Mouse (Mus musculus) hindbrain, embryonic 16.5 days (tissue): ENCODE results near the gene Actrt2. TPM values are rescaled to one million over a fixed set of nuclear protein-coding genes. Genes with fewer than 3 reads are reported as not detected.
A peak's percentile ranks its signal among the peaks of the same experiment; 100 is the strongest.

Experiments used
- ATAC-seq: fragments of 200-750 bp; cut with Nextera tagmentation; 2 replicates; pipeline ENCODE4 v1.8.0; 2017; ENCODE audit warnings: moderate TSS enrichment, moderate library complexity
- H3K27ac ChIP-seq: fragments of 300-500 bp; sonication (generic); 2 replicates; pipeline ENCODE4 v1.5.1; 2014; ENCODE audit warnings: low read depth, mild to moderate bottlenecking, control low read depth, low read length, moderate library complexity
- H3K27me3 ChIP-seq: fragments of 300-500 bp; sonication (generic); replicated peaks from 2 replicates; pipeline ENCODE4 v1.6.1; 2014; ENCODE audit warnings: low read length; ENCODE audit not compliant: control insufficient read depth, insufficient read depth
- H3K36me3 ChIP-seq: fragments of 300-500 bp; sonication (generic); 2 replicates; pipeline ENCODE4 v1.6.1; 2014; ENCODE audit warnings: mild to moderate bottlenecking, low read length, moderate library complexity, mixed read lengths; ENCODE audit not compliant: control insufficient read depth, insufficient read depth
- H3K4me1 ChIP-seq: fragments of 300-500 bp; sonication (generic); 2 replicates; pipeline ENCODE4 v1.6.1; 2014; ENCODE audit warnings: low read depth, low read length; ENCODE audit not compliant: control insufficient read depth, insufficient read depth
- H3K4me2 ChIP-seq: fragments of 300-500 bp; sonication (generic); 2 replicates; pipeline ENCODE4 v1.6.1; 2014; ENCODE audit warnings: mild to moderate bottlenecking, low read length, control low read depth, moderate library complexity
- H3K4me3 ChIP-seq: fragments of 300-500 bp; sonication (generic); 2 replicates; pipeline ENCODE4 v1.5.1; 2014; ENCODE audit warnings: mild to moderate bottlenecking, low read length, control low read depth, moderate library complexity
- H3K9ac ChIP-seq: fragments of 300-500 bp; sonication (generic); 2 replicates; pipeline ENCODE4 v1.6.1; 2014; ENCODE audit warnings: low read depth, mild to moderate bottlenecking, control low read depth, low read length, moderate library complexity
- H3K9me3 ChIP-seq: fragments of 300-500 bp; sonication (generic); 2 replicates; pipeline ENCODE4 v1.6.1; 2014; ENCODE audit warnings: mild to moderate bottlenecking, low read length, moderate library complexity; ENCODE audit not compliant: control insufficient read depth
- WGBS: fragments of 180-500 bp; shearing (Covaris S2); extraction: QIAGEN DNeasy Blood & Tissue Kit; methylation state at CpG from one replicate; pipeline ENCODE4 v1.1.7; 2014; 5-methylcytosine and 5-hydroxymethylcytosine counted together
- polyA plus RNA-seq: library from polyadenylated mRNA; unstranded; fragments of >200 nt; fragmentation: Nextera tagmentation; extraction: Ambion mirVana; gene quantifications from 2 replicates; pipeline ENCODE4 v1.2.1, GENCODE M21; 2015

Actrt2 gene
- polyA plus RNA-seq, 1 experiment from 2014 or later = not detected

- H3K27me3 ChIP-seq = peaks cover 6% of the 10 kb centered on the region; the same call in 1 of the 2 replicates
- 69% methylated on average over 4 of the region's 4 CpGs for WGBS
- peaks cover 9% of the 10 kb centered on the region for H3K4me1 ChIP-seq
- H3K4me3 ChIP-seq = no peak overlapping the region
- H3K9me3 ChIP-seq = no peaks in the 10 kb centered on the region
- H3K9ac ChIP-seq = no peak overlapping the region
- no peak overlapping the region for H3K4me2 ChIP-seq
- no peaks in the 10 kb centered on the region for H3K36me3 ChIP-seq
- H3K27ac ChIP-seq = no peak overlapping the region
- no peak for ATAC-seq
Measured at GRCm38 (mm10) chr4:154673986-154674385, 6.3 kb upstream of the Actrt2 start.

GRCm38 (mm10) chr4:154672027-154672426, 4.4 kb upstream of the Actrt2 start:
- H3K9ac ChIP-seq = no peak overlapping the region
- H3K27ac ChIP-seq = no peak overlapping the region
- peaks cover 3% of the 10 kb centered on the region; the same call in 1 of the 2 replicates for H3K27me3 ChIP-seq
- peaks cover 9% of the 10 kb centered on the region for H3K4me1 ChIP-seq
- 64% methylated on average over 1 of the region's 1 CpGs for WGBS
- H3K36me3 ChIP-seq = no peaks in the 10 kb centered on the region
- no peaks in the 10 kb centered on the region for H3K9me3 ChIP-seq
- ATAC-seq = no peak
- no peak overlapping the region for H3K4me3 ChIP-seq
- no peak overlapping the region for H3K4me2 ChIP-seq

- 70% methylated on average over 8 of the region's 8 CpGs for WGBS
- no peak overlapping the region for H3K4me2 ChIP-seq
- H3K4me3 ChIP-seq = no peak overlapping the region
- no peaks in the 10 kb centered on the region for H3K36me3 ChIP-seq
- ATAC-seq = no peak
- no peak overlapping the region for H3K9ac ChIP-seq
- H3K27me3 ChIP-seq = peaks cover 3% of the 10 kb centered on the region; the same call in 1 of the 2 replicates
- H3K27ac ChIP-seq = no peak overlapping the region
- peaks cover 9% of the 10 kb centered on the region for H3K4me1 ChIP-seq
- no peaks in the 10 kb centered on the region for H3K9me3 ChIP-seq
Measured at GRCm38 (mm10) chr4:154671232-154671912, 3.7 kb upstream of the Actrt2 start.

- Histone ChIP-seq H3K4me1 (no peaks in the 10 kb centered on the region), H3K27ac (no peak overlapping the region), H3K9ac (no peak overlapping the region), H3K9me3 (no peaks in the 10 kb centered on the region), H3K36me3 (no peaks in the 10 kb centered on the region), H3K4me2 (no peak overlapping the region), H3K4me3 (no peak overlapping the region), H3K27me3 (0 out of 2 replicates have a peak, but pooled peaks cover 2% of the 10 kb centered on the region)
- WGBS = 63% methylated on average over 12 of the region's 12 CpGs
- no peak for ATAC-seq
Measured at GRCm38 (mm10) chr4:154662681-154663215, 4.9 kb downstream of the Actrt2 start.

- no peaks in the 10 kb centered on the region for H3K9me3 ChIP-seq
- no peak for ATAC-seq
- WGBS = 48% methylated on average over 6 of the region's 6 CpGs
- H3K36me3 ChIP-seq = no peaks in the 10 kb centered on the region
- H3K27me3 ChIP-seq = 0 out of 2 replicates have a peak, but pooled peaks cover 2% of the 10 kb centered on the region
- no peak overlapping the region for H3K9ac ChIP-seq
- H3K4me2 ChIP-seq = no peak overlapping the region
- no peak overlapping the region for H3K27ac ChIP-seq
- H3K4me1 ChIP-seq = no peaks in the 10 kb centered on the region
- H3K4me3 ChIP-seq = no peak overlapping the region
Measured at GRCm38 (mm10) chr4:154661256-154661655, 6.4 kb downstream of the Actrt2 start.

- no peak overlapping the region for H3K9ac ChIP-seq
- H3K4me2 ChIP-seq = no peak overlapping the region
- H3K27me3 ChIP-seq = 0 out of 2 replicates have a peak, but pooled peaks cover 2% of the 10 kb centered on the region
- ATAC-seq = no peak
- no peak overlapping the region for H3K27ac ChIP-seq
- H3K36me3 ChIP-seq = no peaks in the 10 kb centered on the region
- H3K4me3 ChIP-seq = no peak overlapping the region
- H3K9me3 ChIP-seq = no peaks in the 10 kb centered on the region
- no peaks in the 10 kb centered on the region for H3K4me1 ChIP-seq
Measured at GRCm38 (mm10) chr4:154660025-154660424, 7.6 kb downstream of the Actrt2 start.

GRCm38 (mm10) chr4:154655134-154655910, 12.3 kb downstream of the Actrt2 start:
- peak; percentile 45; the same call in 1 of the 2 replicates for ATAC-seq
- no peak overlapping the region for H3K4me2 ChIP-seq
- H3K4me1 ChIP-seq = peaks cover 3% of the 10 kb centered on the region; the same call in 1 of the 2 replicates
- 72% methylated on average over 15 of the region's 15 CpGs for WGBS
- no peak overlapping the region for H3K4me3 ChIP-seq
- H3K9me3 ChIP-seq = peaks cover 2% of the 10 kb centered on the region; the same call in 1 of the 2 replicates
- H3K9ac ChIP-seq = no peak overlapping the region
- no peak overlapping the region for H3K27ac ChIP-seq
- H3K27me3 ChIP-seq = no peaks in the 10 kb centered on the region
- H3K36me3 ChIP-seq = no peaks in the 10 kb centered on the region

- WGBS = 16% methylated on average over 5 of the region's 5 CpGs
- 0 out of 2 replicates have a peak, but pooled peaks have one; percentile 14 for ATAC-seq
- Histone ChIP-seq H3K4me2 (no peak overlapping the region), H3K9me3 (peaks cover 2% of the 10 kb centered on the region; the same call in 1 of the 2 replicates), H3K27me3 (no peaks in the 10 kb centered on the region; the same call in 1 of the 2 replicates), H3K27ac (no peak overlapping the region), H3K36me3 (no peaks in the 10 kb centered on the region), H3K4me1 (peaks cover 3% of the 10 kb centered on the region; the same call in 1 of the 2 replicates), H3K9ac (no peak overlapping the region), H3K4me3 (no peak overlapping the region)
Measured at GRCm38 (mm10) chr4:154652494-154652893, 15.2 kb downstream of the Actrt2 start.
